Mouse (Mus musculus) telencephalon, adult 2 months (tissue): ENCODE results near the gene Washc4.
"Not testable (repeated sequence)": the region's sequence is repeated elsewhere in the genome, so short reads cannot be mapped to it uniquely, and the experiment has no call there.

Source experiments
- DNase-seq: peaks from one replicate; pipeline ENCODE4 v3.0.0-alpha.2; 2011; ENCODE audit warnings: low read depth, low spot score

The Washc4 gene

DNA sequence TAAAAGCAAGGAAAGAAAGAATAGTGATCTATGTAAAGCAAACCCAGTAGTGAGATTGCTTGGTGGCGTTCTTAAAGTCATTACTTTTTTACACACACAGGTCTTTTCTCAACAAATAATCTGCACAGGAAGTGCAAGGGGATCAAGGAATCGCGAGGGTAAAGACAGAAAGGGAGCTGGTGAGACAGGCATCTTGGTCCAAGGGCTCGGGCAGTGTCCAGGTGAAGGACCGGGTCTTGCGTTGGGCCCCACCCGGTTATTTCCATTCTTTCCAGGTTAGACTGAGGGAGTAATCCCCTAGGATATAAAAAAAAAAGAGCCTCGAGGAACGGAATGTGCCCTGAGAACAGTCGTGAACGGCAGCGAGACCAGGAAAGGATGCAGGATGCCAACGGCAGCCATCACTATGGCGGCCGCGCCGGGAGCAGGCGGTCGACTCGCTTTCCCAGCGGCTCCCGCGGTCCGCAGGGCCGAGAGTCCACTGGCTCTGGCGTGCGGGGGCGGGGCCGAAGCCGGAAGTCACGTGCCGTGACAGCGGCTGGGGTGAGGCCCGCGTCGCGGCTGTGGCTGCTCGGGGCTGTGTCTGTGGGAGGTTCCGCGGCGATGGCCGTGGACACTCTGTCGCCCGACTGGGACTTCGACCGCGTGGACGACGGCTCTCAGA lies at the start of gene Washc4:
Washc4 (plus strand) TSS at position 314 of the 664 bp plus-strand sequence.
- peak; percentile 81 for DNase-seq

DNA sequence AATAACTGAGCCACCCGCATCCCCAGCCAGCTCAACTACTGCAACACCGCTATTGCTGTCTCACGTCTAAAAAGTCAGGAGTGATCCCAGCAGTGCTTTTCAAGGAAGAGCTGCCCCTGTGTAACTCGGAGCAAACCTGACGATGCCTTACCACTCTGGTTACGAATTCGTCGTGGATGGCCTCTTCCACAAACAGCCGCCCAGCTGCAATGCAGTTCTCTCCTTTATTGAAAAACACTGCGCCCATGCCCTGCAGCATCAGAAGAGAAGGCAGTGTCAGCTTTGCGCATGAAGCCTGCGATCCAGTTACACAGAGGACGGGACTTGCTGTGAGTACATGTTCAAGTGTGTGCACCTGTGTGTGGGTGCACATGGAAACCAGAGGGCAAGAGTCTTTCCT lies 46.2 kb upstream of the Washc4 start:
- no peak for DNase-seq

DNA sequence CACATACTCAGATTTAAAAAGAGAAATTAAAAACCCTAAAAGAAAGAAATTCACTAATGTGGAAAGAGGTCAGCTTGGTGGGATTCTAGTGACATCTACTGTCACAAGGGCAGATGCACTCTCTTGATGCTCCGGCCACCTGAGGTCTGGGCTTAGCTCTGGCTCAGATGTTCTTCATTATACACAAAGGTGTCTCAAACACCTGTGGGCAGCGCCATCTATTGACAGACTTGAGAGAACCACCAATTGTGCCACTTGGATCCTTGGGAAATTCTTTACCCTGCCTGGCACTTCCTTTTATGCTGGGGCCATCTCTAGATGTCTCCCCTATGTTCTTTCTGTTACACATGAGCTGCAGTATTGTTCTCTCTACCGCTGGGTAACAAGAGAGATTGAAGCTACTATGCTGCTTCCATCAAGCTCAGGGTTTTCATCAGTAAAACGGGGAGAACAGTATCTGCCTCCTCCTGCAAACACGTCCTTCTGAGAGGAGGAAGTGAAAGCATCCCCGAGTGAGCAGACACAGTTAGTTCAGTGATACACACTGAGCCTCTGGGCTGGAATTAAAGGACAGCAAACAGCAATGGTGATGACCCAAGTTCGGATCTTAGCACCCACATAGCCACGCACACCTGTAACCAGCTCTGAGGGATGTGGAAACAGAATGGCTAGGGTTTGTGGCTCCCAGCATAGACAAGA lies 34.4 kb upstream of the Washc4 start:
- DNase-seq = peak; percentile 3

DNA sequence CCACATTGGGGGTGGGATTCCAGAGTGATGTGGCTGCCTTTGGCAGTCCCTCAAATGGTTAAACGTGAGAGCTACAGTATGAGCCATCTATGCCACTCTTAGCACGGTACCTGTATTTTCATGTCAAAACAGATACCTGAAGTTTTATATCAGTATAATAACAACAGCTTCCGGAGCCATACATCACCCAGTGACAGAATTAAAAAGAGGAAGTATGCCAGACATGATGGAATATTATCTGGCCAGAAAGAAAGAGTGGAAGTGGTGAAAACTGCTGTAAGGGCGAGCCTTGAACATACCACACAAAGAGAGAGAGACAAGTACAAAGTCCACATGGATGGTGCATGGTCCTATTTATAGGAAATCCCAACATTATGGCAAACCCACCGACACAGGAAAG lies 32.2 kb upstream of the Washc4 start:
- no peak for DNase-seq

DNA sequence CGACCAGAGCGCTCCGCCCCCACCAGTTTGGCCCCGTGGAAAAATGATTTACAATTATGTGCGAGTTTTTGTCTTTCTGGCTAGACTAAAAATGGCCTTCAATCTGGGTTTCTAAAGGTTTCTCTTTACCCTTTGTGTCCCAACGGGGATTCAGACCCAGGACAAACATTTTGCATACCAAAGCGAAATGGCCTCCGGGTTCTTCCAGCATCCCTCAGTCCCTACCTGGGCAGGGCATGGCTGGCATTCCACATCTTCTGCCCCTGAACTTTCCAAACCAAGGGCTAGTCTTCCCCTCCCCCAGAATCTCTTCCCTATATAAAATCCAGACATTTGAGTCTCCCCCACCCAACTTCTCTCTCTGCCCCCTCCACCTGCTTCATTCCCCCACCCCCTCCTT lies 29.8 kb upstream of the Washc4 start:
- DNase-seq = no peak

DNA sequence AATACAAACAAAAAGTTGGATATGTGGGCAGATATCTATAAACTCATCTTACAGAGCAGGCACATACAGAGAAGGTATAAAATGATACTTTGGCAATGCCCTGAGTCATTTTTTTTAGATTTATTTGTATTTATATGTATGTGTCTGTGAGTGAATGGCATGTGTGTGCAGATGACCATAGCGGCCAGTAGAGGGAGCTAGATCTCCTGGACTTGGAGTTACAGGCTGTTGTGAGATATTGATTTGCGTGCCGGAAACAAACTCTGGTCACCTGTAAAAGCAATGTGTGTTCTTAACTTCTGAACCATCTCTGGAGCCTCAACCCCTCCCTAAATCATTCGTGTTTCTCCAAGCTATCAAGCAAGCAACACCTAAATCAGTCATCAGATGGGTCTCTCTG lies 22.6 kb upstream of the Washc4 start:
- no peak for DNase-seq

DNA sequence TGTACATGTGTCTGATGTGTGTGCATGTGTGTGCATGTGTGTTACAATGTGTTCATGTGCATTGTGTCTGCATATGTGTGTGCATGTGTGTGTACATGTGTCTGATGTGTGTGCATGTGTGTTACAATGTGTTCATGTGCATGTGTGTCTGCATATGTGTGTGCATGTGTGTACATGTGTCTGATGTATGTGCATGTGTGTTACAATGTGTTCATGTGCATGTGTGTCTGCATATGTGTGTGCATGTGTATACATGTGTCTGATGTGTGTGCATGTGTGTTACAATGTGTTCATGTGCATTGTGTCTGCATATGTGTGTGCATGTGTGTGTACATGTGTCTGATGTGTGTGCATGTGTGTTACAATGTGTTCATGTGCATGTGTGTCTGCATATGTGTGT lies 19.3 kb upstream of the Washc4 start:
- DNase-seq = not testable (repeated sequence)

DNA sequence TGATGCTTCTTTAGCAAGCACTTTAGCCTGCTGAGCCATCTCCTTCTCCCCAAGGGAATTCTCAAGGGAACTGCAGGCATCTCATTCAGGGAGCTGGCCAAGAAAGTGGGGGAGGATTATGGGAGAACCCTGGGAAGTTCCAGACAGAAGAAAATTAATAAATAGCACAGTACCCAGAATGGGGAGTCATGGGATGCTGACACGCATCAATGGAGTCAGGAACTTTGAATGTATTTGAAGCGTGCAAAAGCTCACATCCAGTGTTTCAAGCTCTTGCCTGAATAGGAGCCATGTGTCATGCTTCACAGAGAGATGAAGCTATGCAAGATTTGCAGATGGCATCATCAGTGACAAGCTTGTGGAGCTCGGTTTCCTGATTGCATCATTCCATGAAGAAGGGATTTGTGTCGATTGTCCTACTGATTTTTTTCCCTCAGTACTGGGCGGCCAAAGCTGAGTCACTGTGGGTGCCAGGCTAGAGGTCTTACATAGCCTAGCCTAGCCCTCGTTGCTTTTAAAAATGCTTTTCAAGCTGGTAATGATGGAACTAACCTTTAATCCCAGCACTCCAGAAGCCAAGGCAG lies 13.1 kb upstream of the Washc4 start:
- DNase-seq = no peak

DNA sequence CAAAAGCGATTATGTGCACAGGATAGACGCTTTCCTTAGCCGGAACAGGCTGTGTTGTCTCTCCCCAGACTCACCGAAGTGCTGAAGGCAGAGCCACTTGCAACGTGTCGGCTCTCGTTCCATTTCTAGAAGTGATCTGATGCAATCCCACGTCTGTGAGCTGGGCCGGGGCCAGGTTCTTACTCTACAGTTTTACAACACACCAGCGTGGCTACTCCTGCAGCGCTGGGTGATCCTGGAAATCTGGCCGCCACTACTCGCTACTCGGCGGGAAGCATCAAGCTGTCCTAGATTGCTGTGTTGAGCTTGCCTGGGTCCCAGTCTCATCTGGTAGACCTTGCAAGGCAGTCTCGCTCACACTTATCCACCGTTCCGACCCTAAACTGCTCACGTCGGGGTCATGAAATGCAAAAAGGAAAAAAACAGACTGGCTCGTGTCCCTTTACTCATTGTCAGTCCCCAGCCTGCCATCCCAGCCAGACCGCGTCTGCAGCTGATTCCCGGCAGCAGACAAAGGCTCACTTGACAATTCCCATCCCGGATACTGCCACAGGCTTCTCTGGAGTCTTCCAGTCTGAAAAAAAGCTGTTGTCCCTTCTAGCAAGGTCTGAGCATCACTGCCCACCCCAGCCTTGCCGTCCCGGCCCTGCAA lies 10.2 kb upstream of the Washc4 start:
- peak; percentile 47 for DNase-seq

DNA sequence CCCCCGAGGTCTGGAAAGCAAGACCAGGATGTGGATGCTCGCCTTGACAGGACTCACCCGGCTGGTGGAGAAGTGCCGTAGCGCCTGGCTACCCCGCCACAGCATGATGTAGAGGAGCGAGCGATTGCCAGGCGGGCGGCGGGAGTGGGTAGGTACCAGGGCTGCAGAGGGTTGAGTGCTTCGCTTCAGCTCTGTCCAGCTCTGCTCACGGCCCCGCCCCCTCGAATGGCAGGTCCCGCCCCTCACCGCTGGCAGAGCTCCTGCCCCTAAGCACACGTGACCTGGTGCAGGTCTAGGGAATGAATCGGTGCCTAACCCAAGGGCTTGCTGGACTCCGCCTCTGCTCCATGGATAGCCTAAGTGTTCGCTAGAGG lies 9.7 kb upstream of the Washc4 start, which contains the start of gene Aldh1l2:
Aldh1l2 (minus strand) TSS at position 231 of the 374 bp plus-strand sequence.
- peak; percentile 12 for DNase-seq

DNA sequence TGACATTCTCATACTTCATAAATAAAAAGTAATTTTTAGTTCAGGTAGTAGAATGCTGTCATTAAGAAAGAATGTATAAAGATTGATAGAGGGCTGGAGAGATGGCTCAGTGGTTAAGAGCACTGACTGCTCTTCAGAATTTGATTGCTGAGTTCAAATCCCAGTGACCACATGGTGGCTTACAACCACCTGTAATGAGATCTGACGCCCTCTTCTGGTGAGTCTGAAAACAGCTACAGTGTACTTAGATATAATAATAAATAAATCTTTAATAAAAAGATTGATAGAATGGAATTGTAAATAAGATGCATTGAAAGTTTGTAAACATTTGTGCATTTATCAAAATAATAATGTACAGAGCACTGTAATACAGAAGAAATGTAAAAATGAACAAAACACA lies 7.1 kb upstream of the Washc4 start:
- DNase-seq = no peak

DNA sequence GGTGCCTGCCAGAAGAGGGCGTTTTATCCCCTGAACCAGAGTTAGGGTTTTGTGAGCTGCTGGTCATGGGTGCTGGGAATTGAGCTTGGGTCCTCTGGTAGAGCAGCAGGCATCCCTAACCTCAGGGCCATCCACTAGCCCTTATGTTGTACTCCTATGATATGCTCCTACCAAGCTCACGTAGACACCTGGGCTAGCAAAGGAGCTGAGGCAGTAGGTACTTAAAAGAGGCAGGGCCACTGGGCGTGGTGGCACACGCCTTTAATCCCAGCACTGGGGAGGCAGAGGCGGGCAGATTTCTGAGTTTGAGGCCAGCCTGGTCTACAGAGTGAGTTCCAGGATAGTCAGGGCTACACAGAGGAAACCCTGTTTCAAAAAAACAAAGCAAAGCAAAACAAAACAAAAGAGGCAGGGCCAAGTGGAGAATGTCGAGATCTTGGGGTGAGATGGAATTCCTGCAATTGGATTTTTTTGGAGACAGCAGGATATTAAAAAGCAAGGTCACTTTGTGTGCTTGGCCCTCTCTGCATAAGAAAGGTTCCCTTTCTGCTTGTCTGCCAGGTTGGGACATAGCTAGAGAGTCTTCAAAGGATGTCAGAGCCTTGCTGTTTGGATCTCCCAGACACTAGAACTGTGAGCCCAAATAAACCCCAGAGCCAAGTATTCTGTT lies 4.1 kb upstream of the Washc4 start:
- DNase-seq = no peak

DNA sequence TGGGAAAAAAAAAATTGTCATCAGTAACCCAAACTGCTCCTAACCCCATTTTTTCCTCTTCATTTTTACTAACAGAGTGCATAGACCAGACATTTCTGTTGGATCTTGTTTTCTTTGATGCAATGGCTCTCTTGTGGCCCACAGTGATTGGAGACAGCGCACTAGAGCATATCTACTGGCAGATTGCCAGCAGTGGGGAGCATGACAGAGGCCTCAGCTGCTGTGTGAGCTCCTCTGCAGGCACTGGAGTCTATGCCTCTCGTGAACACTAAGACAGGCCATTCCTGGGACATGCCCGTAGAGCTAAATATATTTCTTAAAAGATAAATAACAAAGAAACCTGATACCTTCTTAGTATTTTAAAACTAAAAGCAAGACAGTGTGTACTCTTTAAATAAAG lies 3.5 kb upstream of the Washc4 start:
- DNase-seq = no peak

DNA sequence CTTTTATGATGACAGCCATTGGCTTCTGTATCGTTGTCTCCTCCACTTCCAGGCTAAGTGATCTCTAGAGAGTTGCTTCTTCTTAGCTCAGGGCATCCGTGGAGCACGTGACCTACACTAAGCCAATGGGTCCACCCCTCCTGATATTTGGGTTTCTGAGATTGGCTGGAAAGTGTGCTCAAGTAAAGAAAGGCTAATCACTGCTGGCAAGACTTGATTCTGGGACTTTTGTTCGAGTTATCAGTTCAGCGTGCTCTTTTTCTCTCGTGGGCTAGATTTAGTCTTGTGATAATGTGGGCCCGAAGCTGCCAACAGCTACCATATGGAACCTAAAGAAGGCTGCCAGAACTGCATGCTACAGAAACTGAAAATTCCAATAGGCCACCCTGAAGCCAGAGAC lies 1.3 kb upstream of the Washc4 start:
- DNase-seq = peak; percentile 58

DNA sequence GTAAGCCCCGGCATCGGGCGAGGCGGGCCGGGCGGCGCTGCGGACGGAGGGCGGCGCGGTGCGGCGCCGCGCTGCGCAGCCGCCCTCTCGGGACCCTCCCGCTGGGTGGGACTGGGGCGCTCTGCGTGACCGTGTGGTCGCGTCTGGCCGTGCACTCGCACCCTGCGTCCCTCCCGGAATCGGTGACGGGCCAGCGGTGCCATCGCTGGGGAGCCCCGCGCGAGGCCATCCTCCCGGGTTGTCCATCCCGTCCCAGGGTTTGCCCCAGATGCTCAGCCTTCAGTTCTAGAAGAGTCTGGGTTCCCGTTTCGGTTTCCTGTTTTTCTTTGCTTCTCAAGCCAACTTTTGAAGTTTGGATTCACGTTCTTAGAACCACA lies 539 bp downstream of the Washc4 start:
- DNase-seq = peak; percentile 18

DNA sequence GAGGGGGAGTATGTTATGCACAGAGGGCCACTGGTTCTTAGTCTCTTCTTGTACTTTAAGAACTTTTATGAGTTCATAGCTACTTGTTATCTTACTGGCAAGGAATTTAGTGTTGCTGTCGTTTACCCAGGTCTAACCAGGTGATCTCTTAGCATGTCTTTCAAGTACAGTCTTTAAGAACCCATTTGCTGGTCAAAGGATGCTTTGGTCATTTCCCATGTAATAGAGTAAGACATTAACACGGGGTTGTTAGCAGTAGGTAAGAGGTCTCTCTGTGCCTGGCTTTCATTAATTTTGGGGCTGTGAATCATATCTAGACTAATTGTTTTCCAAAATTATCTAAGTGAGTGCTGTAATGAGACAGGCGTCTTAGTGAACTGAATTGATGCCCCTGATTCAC lies 1.8 kb downstream of the Washc4 start:
- no peak for DNase-seq

DNA sequence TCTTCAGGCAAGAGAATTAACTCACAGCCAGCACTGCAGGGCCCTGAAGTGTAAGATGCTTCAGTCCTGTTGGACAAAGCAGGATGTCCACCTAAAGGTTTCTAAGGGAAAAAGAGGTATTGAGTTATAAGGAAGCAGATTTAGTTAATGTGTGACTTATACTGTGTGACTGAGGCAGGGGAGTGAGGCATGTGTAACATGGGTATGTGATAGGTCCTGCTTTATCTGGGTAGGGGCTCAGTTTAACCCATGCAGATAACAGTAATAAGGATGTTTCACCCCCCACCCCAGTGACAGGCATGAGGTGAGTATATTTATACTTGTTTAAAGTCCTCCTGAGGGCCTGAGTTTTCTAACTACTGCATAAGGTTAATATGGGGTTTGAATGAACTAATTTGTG lies 19.5 kb downstream of the Washc4 start:
- no peak for DNase-seq

DNA sequence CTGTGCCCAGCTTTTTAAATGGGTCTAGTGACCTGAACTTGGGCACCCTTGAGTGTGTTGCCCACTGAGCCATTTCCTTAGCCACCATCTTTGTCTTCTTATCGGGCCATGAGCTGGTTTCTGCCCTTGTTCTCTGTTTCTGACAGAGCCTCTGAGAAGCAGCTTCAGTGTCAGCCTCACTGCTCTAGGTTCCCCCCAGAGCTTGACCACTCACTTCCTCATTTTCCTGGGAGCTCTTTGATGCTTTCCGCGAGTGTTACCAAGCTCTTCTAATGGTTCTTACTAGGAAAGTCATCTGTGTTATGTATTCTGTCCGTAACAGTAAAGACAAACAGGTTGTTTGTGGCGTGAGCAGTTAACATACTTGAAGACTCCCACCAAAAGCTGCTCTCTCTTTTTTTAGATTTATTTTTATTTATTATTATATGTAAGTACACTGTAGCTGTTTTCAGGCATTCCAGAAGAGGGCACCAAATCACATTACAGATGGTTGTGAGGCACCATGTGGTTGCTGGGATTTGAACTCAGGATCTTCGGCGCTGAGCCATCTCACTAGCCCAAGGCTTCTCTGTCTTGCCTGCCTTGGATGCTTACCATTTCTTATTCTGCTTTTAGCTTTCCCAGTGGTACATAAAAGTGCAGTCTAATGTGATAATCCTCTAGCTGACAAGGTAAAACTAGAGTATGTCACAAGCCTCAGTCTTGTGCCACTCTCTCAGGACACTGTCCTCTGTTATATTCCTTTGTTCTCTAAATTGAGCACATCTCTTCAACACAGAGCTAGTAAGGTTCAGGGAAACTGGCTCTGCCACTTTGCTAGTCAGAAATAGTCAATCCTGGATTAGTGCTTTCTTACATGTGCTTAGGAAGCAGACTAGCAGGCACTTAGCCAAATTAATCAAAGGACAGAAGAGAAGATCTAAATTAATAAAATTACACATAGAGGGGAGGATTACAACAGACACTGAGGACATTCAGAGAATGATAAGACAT lies 22.2 kb downstream of the Washc4 start:
- no peak for DNase-seq

DNA sequence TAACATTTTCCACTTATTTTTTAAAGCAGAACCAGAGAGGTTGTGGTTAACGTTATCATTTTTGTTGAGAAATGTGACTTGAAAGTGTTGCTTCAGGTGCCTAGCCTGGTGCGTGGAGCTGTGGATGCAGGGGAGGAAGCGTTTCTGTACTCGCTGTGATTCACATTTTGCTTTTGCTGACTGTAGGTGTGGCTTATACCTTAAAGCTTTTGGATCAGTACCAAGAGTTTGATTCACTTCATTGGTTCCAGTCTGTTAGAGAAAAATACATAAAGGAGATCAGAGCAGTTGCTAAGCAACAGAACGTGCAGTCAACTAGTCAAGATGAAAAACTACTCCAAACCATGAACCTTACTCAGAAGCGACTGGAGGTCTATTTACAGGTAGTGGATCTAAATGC lies 47.2 kb downstream of the Washc4 start:
- no peak for DNase-seq

DNA sequence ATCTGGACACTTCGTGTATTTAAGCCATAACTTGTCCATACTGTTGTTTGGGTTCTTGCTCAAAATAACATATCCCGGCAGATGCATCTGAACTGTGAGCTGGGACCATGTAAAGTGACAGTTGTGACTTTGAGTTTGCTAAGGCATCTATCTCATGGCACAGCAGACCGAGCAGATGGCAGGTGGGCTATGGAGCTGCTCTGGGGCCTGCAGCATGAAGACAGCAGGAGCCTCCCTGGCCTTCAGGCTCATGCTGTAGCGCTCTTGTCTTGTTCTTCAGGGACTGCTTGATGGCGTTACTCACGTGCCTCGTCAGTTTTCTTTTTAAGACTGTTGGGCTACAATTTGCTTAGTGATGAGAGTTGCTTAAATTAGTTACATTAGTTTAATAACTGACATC lies 49.1 kb downstream of the Washc4 start:
- no peak for DNase-seq

DNA sequence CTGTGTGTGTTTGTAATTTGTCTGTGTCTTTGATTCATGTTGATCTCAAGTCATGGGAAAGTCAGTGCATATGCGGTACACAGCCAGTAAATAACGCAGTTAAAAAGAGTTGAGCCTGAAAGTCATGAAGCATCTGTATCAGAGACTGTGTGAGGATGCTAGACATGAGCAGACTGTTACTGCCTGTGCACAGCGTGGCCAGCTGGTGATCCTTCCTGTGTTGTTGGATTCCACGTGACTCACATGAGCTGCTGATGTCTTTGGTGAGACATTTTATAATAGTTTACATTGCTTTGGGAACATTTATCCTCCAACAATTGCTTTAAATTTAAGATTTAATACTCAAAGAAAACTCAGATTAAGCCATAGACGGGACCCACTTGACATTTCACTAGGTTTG lies 51.0 kb downstream of the Washc4 start:
- no peak for DNase-seq
